Mouse (Mus musculus) limb, embryonic 10.5 days (tissue): ENCODE data around the gene Catsper4. TPM values are rescaled to one million over a fixed set of nuclear protein-coding genes. Genes with fewer than 3 reads are reported as not detected.
"Not testable (repeated sequence)": the region's sequence is repeated elsewhere in the genome, so short reads cannot be mapped to it uniquely, and the experiment has no call there.

ENCODE experiments used
- DNase-seq: peaks from one replicate; pipeline ENCODE4 v3.0.0-alpha.2; 2017; ENCODE audit warnings: low spot score
- H3K27ac ChIP-seq: fragments of 300-500 bp; sonication (generic); 2 replicates; pipeline ENCODE4 v1.5.1; 2016; ENCODE audit warnings: mild to moderate bottlenecking
- H3K27me3 ChIP-seq: fragments of 300-500 bp; sonication (generic); 2 replicates; pipeline ENCODE4 v1.6.1; 2016; ENCODE audit warnings: low read depth, mild to moderate bottlenecking; ENCODE audit not compliant: poor library complexity, severe bottlenecking
- H3K36me3 ChIP-seq: fragments of 300-500 bp; sonication (generic); 2 replicates; pipeline ENCODE4 v1.6.1; 2016; ENCODE audit warnings: mild to moderate bottlenecking, moderate library complexity
- H3K4me1 ChIP-seq: fragments of 300-500 bp; sonication (generic); 2 replicates; pipeline ENCODE4 v1.6.1; 2016
- H3K4me3 ChIP-seq: fragments of 300-500 bp; sonication (generic); 2 replicates; pipeline ENCODE4 v1.5.1; 2016; ENCODE audit warnings: mild to moderate bottlenecking, moderate library complexity
- H3K9me3 ChIP-seq: fragments of 300-500 bp; sonication (generic); replicated peaks from 2 replicates; pipeline ENCODE4 v1.6.1; 2016; ENCODE audit warnings: mild to moderate bottlenecking
- WGBS: fragments of 180-500 bp; shearing (Covaris S2); methylation state at CpG from one replicate; pipeline ENCODE4 v1.1.7; 2016; 5-methylcytosine and 5-hydroxymethylcytosine counted together
- polyA plus RNA-seq: library from polyadenylated mRNA; unstranded; fragments of >200 nt; fragmentation: Nextera tagmentation; extraction: Ambion mirVana; gene quantifications from 2 replicates; pipeline ENCODE4 v1.2.1, GENCODE M21; 2016

The Catsper4 gene
- polyA plus RNA-seq, result not detected in 2 replicates

DNA sequence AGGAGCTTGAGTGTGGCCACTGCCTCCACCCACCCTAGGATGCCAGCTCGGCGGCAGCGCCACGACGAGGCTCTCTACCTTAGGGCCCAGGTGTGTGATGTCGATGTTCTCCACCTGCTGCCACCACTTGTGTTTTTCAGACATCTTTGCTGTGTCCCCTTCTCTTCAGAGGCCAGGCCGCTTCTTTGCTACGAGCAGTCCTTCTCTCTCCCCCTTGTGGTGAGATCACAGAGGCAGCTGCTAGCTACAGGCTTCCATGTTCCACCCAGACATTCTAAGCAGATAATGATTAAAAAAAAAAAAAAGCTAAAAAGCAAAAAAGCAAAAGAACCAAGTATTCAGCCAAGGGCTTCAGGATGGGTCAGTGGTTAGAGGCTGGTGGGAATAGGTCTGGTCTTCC, at the start of gene Catsper4:
Gene Catsper4 (minus strand): TSS at position 190 of the 400 bp plus-strand sequence.
- no peaks in the 10 kb centered on the region for H3K9me3 ChIP-seq
- no peaks in the 10 kb centered on the region for H3K36me3 ChIP-seq
- WGBS, result 65% methylated on average over 8 of the region's 8 CpGs
- no peak for DNase-seq
- H3K27me3 ChIP-seq, result no peaks in the 10 kb centered on the region
- H3K27ac ChIP-seq, result no peak within 1 kb of the TSS
- no peak within 1 kb of the TSS for H3K4me3 ChIP-seq
- peaks cover 22% of the 10 kb centered on the region for H3K4me1 ChIP-seq

DNA sequence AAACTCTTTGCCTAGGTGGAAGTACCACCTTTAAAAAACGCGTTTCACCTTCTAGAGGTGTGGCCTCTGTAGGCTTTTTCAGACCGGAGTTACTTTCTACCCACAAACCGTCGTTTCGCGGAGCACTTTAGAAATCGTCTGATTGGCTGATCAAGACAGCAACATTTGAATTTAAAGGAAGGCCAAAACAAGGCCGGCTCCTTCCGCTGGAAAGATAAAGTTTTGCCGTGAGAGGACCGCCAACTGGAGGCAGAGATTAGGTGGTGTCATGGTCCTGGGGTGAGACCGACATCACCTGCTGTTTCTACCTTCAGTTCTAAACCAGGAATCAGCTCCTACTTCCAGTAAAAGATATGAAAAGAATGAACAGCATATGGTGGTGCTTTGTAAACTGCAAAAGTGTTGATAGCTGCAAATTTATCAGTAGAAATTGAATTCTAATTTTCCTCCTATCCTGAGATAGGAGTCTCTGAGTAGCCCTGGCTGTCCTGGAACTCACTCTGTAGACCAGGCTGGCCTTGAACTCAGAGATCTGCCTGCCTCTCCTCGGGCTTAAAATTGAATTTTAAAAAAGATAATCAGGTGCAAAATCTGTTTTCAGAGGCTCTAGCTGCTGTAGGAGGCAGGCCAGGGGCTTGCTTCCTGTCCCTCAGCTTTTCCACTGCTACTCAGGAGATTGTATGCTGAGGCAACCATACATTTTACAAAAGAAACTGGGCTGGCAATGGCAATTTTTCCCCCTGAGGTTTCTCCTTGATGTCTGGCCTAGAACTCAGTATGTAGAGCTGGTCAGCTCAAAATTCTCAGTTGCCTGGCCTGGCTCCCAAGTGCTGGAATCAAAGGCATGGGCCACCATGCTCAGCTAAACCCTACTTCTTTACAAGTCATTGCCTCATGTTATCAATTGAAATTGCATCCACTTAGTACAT, 46.5 kb upstream of the Catsper4 start:
- 6% methylated on average over 14 of the region's 14 CpGs for WGBS
- DNase-seq, result no peak

DNA sequence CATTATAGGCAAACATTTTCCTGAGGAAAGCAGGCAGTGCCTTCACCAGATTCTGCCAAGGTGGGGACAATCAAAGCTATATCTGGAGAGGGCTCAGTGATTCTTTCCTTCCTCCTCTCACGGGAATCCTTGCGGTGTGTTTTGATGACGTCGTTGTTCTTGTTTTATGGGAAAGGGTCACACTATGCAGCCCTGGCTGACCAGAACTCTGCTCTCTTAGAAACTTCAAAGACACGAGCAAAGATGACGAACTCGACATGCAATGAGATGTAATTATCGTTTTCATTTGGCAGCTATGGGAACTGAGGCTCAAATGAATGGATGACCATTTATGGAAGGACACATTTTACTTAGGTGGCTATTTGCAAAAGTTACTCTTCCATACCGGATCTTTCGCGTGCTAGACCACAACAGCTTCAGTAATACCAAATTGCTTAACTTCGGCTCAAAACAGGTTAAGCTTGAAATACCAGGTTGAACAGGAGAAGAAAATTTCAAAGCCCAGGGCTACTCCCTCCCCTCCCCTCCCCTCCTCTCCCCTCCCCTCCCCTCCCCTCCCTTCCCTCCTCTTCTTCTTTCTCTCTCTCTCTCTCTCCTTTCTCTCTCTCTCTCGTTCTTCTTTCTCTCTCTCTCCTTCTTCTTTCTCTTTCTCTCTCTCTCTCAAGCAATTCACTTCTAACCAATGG, 45.7 kb upstream of the Catsper4 start:
- peaks cover 22% of the 10 kb centered on the region for H3K36me3 ChIP-seq
- H3K4me3 ChIP-seq, result peak overlapping the region; percentile 34
- peak overlapping the region; percentile 30; the same call in 1 of the 2 replicates for H3K27ac ChIP-seq
- H3K9me3 ChIP-seq, result no peaks in the 10 kb centered on the region
- no peak for DNase-seq
- H3K27me3 ChIP-seq, result no peaks in the 10 kb centered on the region
- peaks cover 14% of the 10 kb centered on the region for H3K4me1 ChIP-seq
- WGBS, result 27% methylated on average over 13 of the region's 13 CpGs

More for the DNA sequence above, 46.5 kb upstream of the Catsper4 start:
- Histone ChIP-seq H3K9me3 (no peaks in the 10 kb centered on the region), H3K27ac (peak overlapping the region; percentile 30; the same call in 1 of the 2 replicates), H3K27me3 (no peaks in the 10 kb centered on the region), H3K36me3 (peaks cover 30% of the 10 kb centered on the region), H3K4me3 (peak overlapping the region; percentile 34), H3K4me1 (peaks cover 14% of the 10 kb centered on the region)

DNA sequence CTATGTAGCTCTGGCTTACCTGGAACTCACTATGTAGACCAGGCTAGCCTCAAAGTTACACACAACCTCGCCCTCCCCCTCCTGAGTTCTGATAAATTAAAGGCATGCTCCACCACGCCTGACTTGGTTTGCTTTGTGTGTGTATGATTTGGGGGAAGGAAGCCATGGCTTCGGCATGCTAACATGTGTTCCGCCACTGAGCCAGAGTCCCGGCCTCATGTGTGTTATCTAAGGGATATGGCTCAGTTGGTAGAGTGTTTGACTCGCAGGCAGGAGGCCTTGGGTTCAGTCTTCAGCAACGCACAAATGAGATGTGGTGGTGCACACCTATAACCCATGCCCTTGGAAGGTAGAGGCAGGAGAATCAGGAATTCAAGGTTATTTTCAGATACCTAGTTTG, 44.8 kb upstream of the Catsper4 start:
- no peaks in the 10 kb centered on the region for H3K27me3 ChIP-seq
- no peak for DNase-seq
- no peak overlapping the region for H3K27ac ChIP-seq
- H3K4me3 ChIP-seq, result no peak overlapping the region
- peaks cover 13% of the 10 kb centered on the region for H3K36me3 ChIP-seq
- 87% methylated on average over 7 of the region's 7 CpGs for WGBS
- H3K9me3 ChIP-seq, result no peaks in the 10 kb centered on the region
- peaks cover 14% of the 10 kb centered on the region for H3K4me1 ChIP-seq

DNA sequence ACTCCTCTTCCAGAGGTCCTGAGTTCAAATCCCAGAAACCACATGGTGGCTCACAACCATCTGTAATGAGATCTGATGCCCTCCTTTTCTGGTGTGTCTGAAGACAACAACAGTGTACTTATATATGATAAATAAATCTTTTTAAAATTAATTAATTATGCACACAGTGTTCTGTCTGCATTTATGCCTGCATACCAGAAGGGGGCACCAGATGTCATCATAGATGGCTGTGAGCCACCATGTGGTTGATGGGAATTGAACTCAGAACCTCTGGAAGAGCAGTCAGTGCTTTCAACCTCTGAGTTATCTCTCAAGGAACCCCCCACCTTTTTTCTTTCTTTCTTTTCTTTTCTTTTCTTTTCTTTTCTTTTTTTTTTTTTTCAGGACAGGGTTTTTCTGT, 42.4 kb upstream of the Catsper4 start:
- H3K36me3 ChIP-seq, H3K9me3 ChIP-seq, H3K27ac ChIP-seq, H3K4me3 ChIP-seq, H3K27me3 ChIP-seq, DNase-seq: not testable (repeated sequence)
- H3K4me1 ChIP-seq, result peaks cover 14% of the 10 kb centered on the region

GRCm38 (mm10) chr4:134268102-134268655, 41.0 kb upstream of the Catsper4 start:
- Histone ChIP-seq H3K9me3 (no peaks in the 10 kb centered on the region), H3K4me3 (no peak overlapping the region), H3K36me3 (no peaks in the 10 kb centered on the region), H3K27me3 (no peaks in the 10 kb centered on the region), H3K4me1 (peaks cover 7% of the 10 kb centered on the region), H3K27ac (no peak overlapping the region)
- WGBS, result 86% methylated on average over 19 of the region's 19 CpGs
- DNase-seq, result no peak

- no peak overlapping the region for H3K27ac ChIP-seq
- H3K27me3 ChIP-seq, result no peaks in the 10 kb centered on the region
- H3K4me3 ChIP-seq, result no peak overlapping the region
- no peak for DNase-seq
- H3K36me3 ChIP-seq, result no peaks in the 10 kb centered on the region
- 66% methylated on average over 9 of the region's 9 CpGs for WGBS
- no peaks in the 10 kb centered on the region for H3K9me3 ChIP-seq
- H3K4me1 ChIP-seq, result no peaks in the 10 kb centered on the region; the same call in 1 of the 2 replicates
Observed at GRCm38 (mm10) chr4:134265860-134266585, 38.8 kb upstream of the Catsper4 start.

GRCm38 (mm10) chr4:134263191-134263590, 36.0 kb upstream of the Catsper4 start:
- no peaks in the 10 kb centered on the region; the same call in 1 of the 2 replicates for H3K4me1 ChIP-seq
- peak; percentile 71 for DNase-seq
- H3K36me3 ChIP-seq, result no peaks in the 10 kb centered on the region
- H3K27me3 ChIP-seq, result no peaks in the 10 kb centered on the region
- H3K4me3 ChIP-seq, result no peak overlapping the region
- H3K9me3 ChIP-seq, result no peaks in the 10 kb centered on the region
- H3K27ac ChIP-seq, result no peak overlapping the region
- WGBS, result 32% methylated on average over 6 of the region's 6 CpGs

GRCm38 (mm10) chr4:134258354-134258753, 31.2 kb upstream of the Catsper4 start:
- peaks cover 48% of the 10 kb centered on the region for H3K4me1 ChIP-seq
- H3K4me3 ChIP-seq, result no peak overlapping the region
- peaks cover 29% of the 10 kb centered on the region for H3K27me3 ChIP-seq
- H3K27ac ChIP-seq, result no peak overlapping the region
- H3K9me3 ChIP-seq, result no peaks in the 10 kb centered on the region
- WGBS, result 75% methylated on average over 11 of the region's 11 CpGs
- DNase-seq, result no peak
- H3K36me3 ChIP-seq, result no peaks in the 10 kb centered on the region

DNA sequence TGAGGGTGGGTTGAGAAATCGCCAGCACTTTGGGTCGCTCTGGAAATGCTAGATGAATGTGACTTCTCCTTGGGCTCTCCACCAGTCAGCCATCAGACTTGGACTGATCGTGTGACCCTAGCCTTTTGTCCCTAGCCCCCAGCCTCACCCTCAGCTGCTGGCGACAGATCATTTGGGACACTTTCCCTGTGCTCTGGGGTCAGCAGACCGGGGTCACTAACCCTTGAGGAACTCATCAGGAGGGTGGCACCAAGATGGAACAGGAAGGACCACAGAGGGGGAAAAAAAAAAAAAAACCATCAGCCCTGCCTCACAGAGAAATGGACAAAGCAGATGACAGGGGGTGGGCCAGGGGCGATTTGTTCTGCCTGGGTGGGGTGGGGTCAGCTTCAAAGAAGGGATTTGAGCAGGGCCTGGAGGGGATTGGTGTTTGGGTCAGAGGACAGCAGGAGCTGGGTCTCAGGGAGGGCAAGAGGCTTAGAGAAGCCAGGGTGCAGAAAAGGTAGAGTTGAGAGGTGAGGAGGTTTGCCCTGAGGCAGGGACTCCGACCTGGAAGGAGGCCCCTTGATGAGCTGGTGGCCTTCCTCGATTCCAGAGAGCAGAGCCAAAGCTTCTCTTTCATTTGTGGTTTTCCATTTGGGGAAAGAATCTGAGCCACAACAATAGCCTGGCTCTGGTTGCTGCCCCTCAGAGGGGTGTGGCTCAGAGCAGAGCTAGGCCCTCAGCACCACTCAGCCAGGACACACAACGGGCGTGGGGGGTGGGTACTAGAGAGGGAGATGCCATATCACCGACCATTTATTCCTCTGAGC, 30.2 kb upstream of the Catsper4 start:
- H3K27ac ChIP-seq, result peak overlapping the region; percentile 82
- no peaks in the 10 kb centered on the region for H3K36me3 ChIP-seq
- H3K4me1 ChIP-seq, result peaks cover 57% of the 10 kb centered on the region
- no peaks in the 10 kb centered on the region for H3K9me3 ChIP-seq
- WGBS, result 8% methylated on average over 11 of the region's 11 CpGs
- DNase-seq, result peak; percentile 34
- peaks cover 39% of the 10 kb centered on the region for H3K27me3 ChIP-seq
- no peak overlapping the region for H3K4me3 ChIP-seq

DNA sequence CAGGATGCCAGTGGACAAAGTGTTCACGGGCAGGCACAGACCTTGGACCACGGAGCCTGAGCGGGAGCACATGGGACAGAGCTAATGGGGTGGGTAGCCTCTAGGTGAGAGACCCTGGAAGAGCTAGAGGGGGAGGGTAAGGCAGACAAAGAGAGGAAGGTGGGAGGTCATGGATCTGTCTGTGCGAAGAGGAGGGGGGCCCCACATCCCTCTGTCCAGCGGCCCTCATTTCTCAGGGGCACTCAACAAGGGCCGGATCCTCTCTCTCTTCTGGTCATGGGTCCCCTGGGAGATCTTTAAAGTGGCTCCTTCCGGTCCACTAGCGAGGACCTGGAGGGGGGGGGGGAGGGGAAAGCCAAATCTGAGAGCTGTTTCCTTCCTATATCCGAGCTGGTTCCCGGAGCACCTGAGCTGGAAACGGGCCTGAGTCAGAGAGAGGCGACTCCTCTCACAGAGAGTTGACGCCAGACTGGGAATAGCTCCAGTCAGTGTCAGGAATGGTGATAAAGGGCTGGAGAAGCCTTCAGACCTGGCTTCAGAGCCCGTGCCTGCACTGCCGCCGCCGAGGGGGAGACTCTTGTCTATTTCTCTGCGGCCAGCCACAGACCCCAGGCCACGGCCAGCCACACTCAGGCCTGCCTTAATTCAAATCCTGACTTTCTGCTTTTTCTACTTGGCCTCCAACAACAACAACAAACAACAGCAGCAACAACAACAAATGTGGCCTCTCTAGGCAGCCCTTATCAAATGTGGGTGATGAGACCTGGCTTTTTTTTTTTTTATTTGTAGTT, 29.4 kb upstream of the Catsper4 start:
- Histone ChIP-seq H3K27me3 (peaks cover 47% of the 10 kb centered on the region), H3K27ac (peak overlapping the region; percentile 82), H3K4me1 (peaks cover 65% of the 10 kb centered on the region), H3K4me3 (peak overlapping the region; percentile 28), H3K9me3 (no peaks in the 10 kb centered on the region), H3K36me3 (no peaks in the 10 kb centered on the region)
- peak; percentile 53 for DNase-seq
- 4% methylated on average over 19 of the region's 19 CpGs for WGBS
